Mouse (Mus musculus): ENCODE measurements around the gene Snx9.

DNA sequence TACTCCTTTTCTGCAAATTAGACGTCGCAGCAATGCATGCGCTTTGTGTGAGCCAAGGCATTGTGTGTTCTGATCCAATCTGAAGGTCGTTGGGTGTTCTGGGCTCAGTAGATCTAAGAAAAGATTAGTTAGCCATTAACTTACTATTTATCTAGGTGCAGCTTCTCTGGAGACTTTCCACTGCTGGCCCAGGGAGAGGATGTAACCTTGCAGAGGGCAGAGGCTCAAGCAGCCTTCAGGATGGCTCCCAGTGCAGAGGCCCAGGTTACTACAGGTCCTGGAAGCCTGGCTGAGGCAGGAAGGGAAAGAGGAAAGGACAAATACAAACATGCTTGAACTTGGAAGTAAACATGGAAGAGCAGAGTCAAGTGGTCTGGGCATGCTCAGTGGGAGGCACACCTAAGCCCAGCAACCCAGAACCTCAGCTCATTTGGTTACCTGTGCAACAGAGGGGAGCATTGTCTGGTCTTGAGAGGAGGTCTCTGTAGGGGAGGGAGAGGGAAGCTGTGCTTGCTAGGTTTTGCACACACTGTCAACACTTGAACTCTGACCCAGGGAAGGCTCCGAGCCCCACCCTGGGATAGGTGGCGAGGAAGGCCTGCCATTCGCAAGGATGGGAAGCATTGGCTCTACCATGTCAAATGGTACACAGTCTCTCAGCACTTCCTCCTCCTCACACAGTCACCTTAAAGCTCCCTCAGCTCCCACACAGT, 27.3 kb downstream of the Snx9 start:
- TF ChIP-seq CTCF (IDR thresholded peaks at IDR 0.05; ENCODE audit: low read depth, low read length) (no peak), POLR2AphosphoS5 (IDR thresholded peaks at IDR 0.05; ENCODE audit: insufficient replicate concordance, low read depth, low read length) (no peak)

Measured in G1E (cell line).